Mouse (Mus musculus): ENCODE data around the gene 2010109A12Rik. TPM values are rescaled to one million over a fixed set of nuclear protein-coding genes. Genes with fewer than 3 reads are reported as not detected.

Gene 2010109A12Rik
- total and polyA plus RNA-seq, 2 experiments = 0.28 TPM; not detected in 1

DNA sequence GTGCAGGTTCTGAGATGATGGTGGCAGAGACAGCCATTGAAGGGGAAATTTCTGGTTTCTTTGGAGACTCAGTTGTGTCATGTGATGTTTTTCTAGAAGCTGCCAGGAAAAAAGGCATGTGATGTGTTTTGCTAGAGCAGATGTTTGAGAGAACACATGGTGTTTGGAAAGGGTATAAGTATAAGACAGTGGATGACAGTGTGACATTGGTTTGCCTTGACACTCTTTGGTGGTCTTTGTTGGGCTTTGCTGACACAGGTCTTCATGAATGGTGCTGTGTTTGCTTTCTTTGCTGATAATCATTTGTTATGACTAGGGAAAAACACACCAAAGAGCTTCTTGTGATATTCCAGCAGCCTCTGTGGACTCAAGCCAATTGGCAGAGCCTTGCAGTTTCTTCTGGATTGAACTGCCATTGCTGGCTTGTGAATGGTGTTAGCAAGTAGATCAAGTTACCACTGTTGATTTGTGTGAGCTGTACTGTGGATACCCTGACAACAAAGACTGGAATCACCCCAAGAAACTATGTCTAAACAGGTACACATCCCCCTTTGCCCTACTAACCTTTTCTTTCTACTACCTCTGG lies 50.6 kb downstream of the 2010109A12Rik start:
- Histone ChIP-seq H3K9ac (ENCODE audit: low read depth, low read length) (no peak overlapping the region), H3K36me3 (ENCODE audit: control insufficient read depth, insufficient read depth, low read length) (no peaks in the 10 kb centered on the region), H3K79me2 (ENCODE audit: control insufficient read depth, insufficient read depth, low read length) (no peaks in the 10 kb centered on the region), H3K27me3 (ENCODE audit: control insufficient read depth, insufficient read depth, low read length) (no peaks in the 10 kb centered on the region), H3K27ac (replicated peaks; ENCODE audit: insufficient read depth, low read depth, low read length) (no peak overlapping the region), H3K4me1 (ENCODE audit: control insufficient read depth, insufficient read depth, low read length) (no peaks in the 10 kb centered on the region), H3K4me3 (ENCODE audit: insufficient read depth, low read depth, low read length) (no peak overlapping the region)
- DNase-seq (ENCODE audit: extremely low read depth, low read depth, low spot score) = peak; percentile 22
- no peak for TF ChIP-seq CTCF (IDR thresholded peaks at IDR 0.05; ENCODE audit: low read depth, low read length)
- no peak for TF ChIP-seq POLR2A (IDR thresholded peaks at IDR 0.05; ENCODE audit: extremely low read depth, insufficient read depth, low read length)

GRCm38 (mm10) chr5:93259349-93259748 lies 53.0 kb downstream of the 2010109A12Rik start:
- Histone ChIP-seq H3K27me3 (ENCODE audit: control insufficient read depth, insufficient read depth, low read length) (no peaks in the 10 kb centered on the region), H3K4me3 (ENCODE audit: insufficient read depth, low read depth, low read length) (no peak overlapping the region), H3K27ac (replicated peaks; ENCODE audit: insufficient read depth, low read depth, low read length) (no peak overlapping the region), H3K79me2 (ENCODE audit: control insufficient read depth, insufficient read depth, low read length) (no peaks in the 10 kb centered on the region), H3K9ac (ENCODE audit: low read depth, low read length) (no peak overlapping the region), H3K36me3 (ENCODE audit: control insufficient read depth, insufficient read depth, low read length) (no peaks in the 10 kb centered on the region), H3K4me1 (ENCODE audit: control insufficient read depth, insufficient read depth, low read length) (no peaks in the 10 kb centered on the region)
- no peak for DNase-seq (ENCODE audit: extremely low read depth, low read depth, low spot score)
- TF ChIP-seq CTCF (IDR thresholded peaks at IDR 0.05; ENCODE audit: low read depth, low read length) (no peak), POLR2A (IDR thresholded peaks at IDR 0.05; ENCODE audit: extremely low read depth, insufficient read depth, low read length) (no peak)

- TF ChIP-seq CTCF (IDR thresholded peaks at IDR 0.05; ENCODE audit: low read depth, low read length) = no peak
- TF ChIP-seq POLR2A (IDR thresholded peaks at IDR 0.05; ENCODE audit: extremely low read depth, insufficient read depth, low read length) = no peak
Measured at GRCm38 (mm10) chr5:93260983-93261382, 54.7 kb downstream of the 2010109A12Rik start.

DNA sequence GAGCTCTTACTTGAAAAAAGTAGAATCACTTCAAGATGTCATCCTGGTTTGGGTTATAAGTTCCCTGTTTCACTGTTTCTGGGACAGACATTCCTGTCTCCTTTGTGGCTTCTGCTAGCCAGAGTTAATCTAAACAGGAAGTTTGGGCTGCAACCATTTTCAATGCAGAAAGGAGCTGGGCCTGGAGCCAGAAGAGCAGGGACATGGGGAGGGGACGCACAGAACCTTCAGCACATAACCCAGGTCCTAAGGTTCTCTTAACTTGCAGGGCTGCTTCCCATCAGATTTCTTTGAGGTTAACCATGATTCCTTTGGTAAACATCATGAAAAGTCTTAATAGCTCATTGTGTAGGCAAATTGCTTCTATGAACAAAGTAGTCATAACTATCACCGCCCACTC lies 56.4 kb downstream of the 2010109A12Rik start:
- TF ChIP-seq CTCF (IDR thresholded peaks at IDR 0.05; ENCODE audit: low read depth, low read length) (no peak), POLR2A (IDR thresholded peaks at IDR 0.05; ENCODE audit: extremely low read depth, insufficient read depth, low read length) (no peak)
- H3K27me3 ChIP-seq (ENCODE audit: control insufficient read depth, insufficient read depth, low read length) = no peaks in the 10 kb centered on the region
- no peaks in the 10 kb centered on the region for H3K36me3 ChIP-seq (ENCODE audit: control insufficient read depth, insufficient read depth, low read length)
- H3K4me3 ChIP-seq (ENCODE audit: insufficient read depth, low read depth, low read length) = no peak overlapping the region
- DNase-seq (ENCODE audit: extremely low read depth, low read depth, low spot score) = no peak
- H3K4me1 ChIP-seq (ENCODE audit: control insufficient read depth, insufficient read depth, low read length) = no peaks in the 10 kb centered on the region
- WGBS = 74% methylated on average over 2 of the region's 2 CpGs
- H3K79me2 ChIP-seq (ENCODE audit: control insufficient read depth, insufficient read depth, low read length) = peaks cover under 1% of the 10 kb centered on the region; the same call in 1 of the 2 replicates
- H3K9ac ChIP-seq (ENCODE audit: low read depth, low read length) = no peak overlapping the region
- no peak overlapping the region for H3K27ac ChIP-seq (replicated peaks; ENCODE audit: insufficient read depth, low read depth, low read length)

More at GRCm38 (mm10) chr5:93260983-93261382, 54.7 kb downstream of the 2010109A12Rik start:
- H3K4me3 ChIP-seq (ENCODE audit: insufficient read depth, low read depth, low read length) = no peak overlapping the region
- H3K9ac ChIP-seq (ENCODE audit: low read depth, low read length) = no peak overlapping the region
- WGBS = 82% methylated on average over 3 of the region's 3 CpGs
- DNase-seq (ENCODE audit: extremely low read depth, low read depth, low spot score) = no peak
- H3K4me1 ChIP-seq (ENCODE audit: control insufficient read depth, insufficient read depth, low read length) = no peaks in the 10 kb centered on the region
- H3K27ac ChIP-seq (replicated peaks; ENCODE audit: insufficient read depth, low read depth, low read length) = no peak overlapping the region
- no peaks in the 10 kb centered on the region for H3K79me2 ChIP-seq (ENCODE audit: control insufficient read depth, insufficient read depth, low read length)
- no peaks in the 10 kb centered on the region for H3K36me3 ChIP-seq (ENCODE audit: control insufficient read depth, insufficient read depth, low read length)
- H3K27me3 ChIP-seq (ENCODE audit: control insufficient read depth, insufficient read depth, low read length) = no peaks in the 10 kb centered on the region

Other genes with a start within 250 kb of the 2010109A12Rik start
- 1.2 and 1.6 TPM in 2 replicates for gene Sowahb, start 161.5 kb upstream of the 2010109A12Rik start, total RNA-seq (2014; rRNA removed)
- 3.4 and 3.9 TPM in 2 replicates for gene Sowahb, start 161.5 kb upstream of the 2010109A12Rik start, polyA plus RNA-seq (2012; rRNA removed)
- 7.1 and 10.7 TPM in 2 replicates for gene Sept11, start 113.1 kb upstream of the 2010109A12Rik start, total RNA-seq (2014; rRNA removed)
- gene Sept11, start 113.1 kb upstream of the 2010109A12Rik start, polyA plus RNA-seq (2012; rRNA removed) = 7.3 and 9.2 TPM in 2 replicates
- gene Ccni, start within 50 bp of the 2010109A12Rik start, total RNA-seq (2014; rRNA removed) = 68.0 and 77.9 TPM in 2 replicates
- gene Ccni, start within 50 bp of the 2010109A12Rik start, polyA plus RNA-seq (2012; rRNA removed) = 56.4 and 70.4 TPM in 2 replicates
- gene Ccng2, start 60.7 kb downstream of the 2010109A12Rik start, total RNA-seq (2014; rRNA removed) = 14.5 and 16.1 TPM in 2 replicates
- 9.2 and 11.7 TPM in 2 replicates for gene Ccng2, start 60.7 kb downstream of the 2010109A12Rik start, polyA plus RNA-seq (2012; rRNA removed)

All from liver, adult 2 months (tissue).